Mouse (Mus musculus) lung, adult 2 months (tissue): Measurements from ENCODE around the gene Tmem150c.

Source experiments
- CTCF ChIP-seq: fragments of 200-500 bp; IDR thresholded peaks from 2 replicates; pipeline ENCODE4 v1.5.1; 2011; ENCODE audit warnings: mild to moderate bottlenecking, low read length, control low read depth; ENCODE audit not compliant: insufficient read depth
- POLR2A ChIP-seq: fragments of 200-500 bp; IDR thresholded peaks from 2 replicates; pipeline ENCODE4 v1.6.1; 2011; ENCODE audit warnings: low read depth, mild to moderate bottlenecking, control low read depth, low read length, borderline replicate concordance; ENCODE audit errors: extremely low read depth

GRCm38 (mm10) chr5:100082006-100082405 is 77.6 kb downstream of the Tmem150c start:
- TF ChIP-seq CTCF (no peak), POLR2A (no peak)
